Mouse (Mus musculus) thymus, postnatal 14 days (tissue): Measurements from ENCODE around the gene Lamc1.

Experiments
- DNase-seq: peaks from one replicate; pipeline ENCODE4 v3.0.0; 2021

The Lamc1 gene

GRCm38 (mm10) chr1:153252540-153253210 is 79.9 kb downstream of the Lamc1 start:
- no peak for DNase-seq

- DNase-seq, result no peak
These were observed 80.9 kb downstream of the Lamc1 start for GRCm38 (mm10) chr1:153251590-153252206.

- no peak for DNase-seq
These were observed 91.2 kb downstream of the Lamc1 start for GRCm38 (mm10) chr1:153241346-153241745.

- no peak for DNase-seq
These were observed 97.0 kb downstream of the Lamc1 start for GRCm38 (mm10) chr1:153235576-153235975.

- DNase-seq, result no peak
These were observed 100.9 kb downstream of the Lamc1 start for GRCm38 (mm10) chr1:153231681-153232080.

- no peak for DNase-seq
These were observed 104.7 kb downstream of the Lamc1 start for GRCm38 (mm10) chr1:153227916-153228315.

GRCm38 (mm10) chr1:153227096-153227495 is 105.5 kb downstream of the Lamc1 start:
- DNase-seq, result no peak

- DNase-seq, result no peak
These were observed 106.5 kb downstream of the Lamc1 start for GRCm38 (mm10) chr1:153225786-153226725.

GRCm38 (mm10) chr1:153224331-153224730 is 108.3 kb downstream of the Lamc1 start:
- DNase-seq, result no peak

GRCm38 (mm10) chr1:153219376-153219775 is 113.2 kb downstream of the Lamc1 start:
- no peak for DNase-seq

- no peak for DNase-seq
These were observed 116.1 kb downstream of the Lamc1 start for GRCm38 (mm10) chr1:153216516-153216915.

- DNase-seq, result peak; percentile 66
These were observed 116.9 kb downstream of the Lamc1 start for GRCm38 (mm10) chr1:153215676-153216075.

- DNase-seq, result no peak
These were observed 121.6 kb downstream of the Lamc1 start for GRCm38 (mm10) chr1:153210992-153211391.

GRCm38 (mm10) chr1:153210198-153210597 is 122.4 kb downstream of the Lamc1 start:
- DNase-seq, result no peak

- no peak for DNase-seq
These were observed 130.4 kb downstream of the Lamc1 start for GRCm38 (mm10) chr1:153202195-153202594.

- DNase-seq, result no peak
These were observed 131.1 kb downstream of the Lamc1 start for GRCm38 (mm10) chr1:153201448-153201847.

GRCm38 (mm10) chr1:153197316-153197850 is 135.2 kb downstream of the Lamc1 start:
- no peak for DNase-seq

- DNase-seq, result no peak
These were observed 139.6 kb downstream of the Lamc1 start for GRCm38 (mm10) chr1:153192945-153193344.

- no peak for DNase-seq
These were observed 140.2 kb downstream of the Lamc1 start for GRCm38 (mm10) chr1:153192379-153192778.

GRCm38 (mm10) chr1:153191943-153192329 is 140.7 kb downstream of the Lamc1 start:
- no peak for DNase-seq

GRCm38 (mm10) chr1:153191237-153191942 is 141.2 kb downstream of the Lamc1 start:
- no peak for DNase-seq

GRCm38 (mm10) chr1:153188081-153188480 is 144.5 kb downstream of the Lamc1 start:
- no peak for DNase-seq
